Mouse (Mus musculus): Measurements from ENCODE around the gene Socs2. TPM values are rescaled to one million over a fixed set of nuclear protein-coding genes. Genes with fewer than 3 reads are reported as not detected.

The Socs2 gene
- polyA plus RNA-seq, 1 experiment: not detected

GRCm38 (mm10) chr10:95354047-95354446, 62.9 kb downstream of the Socs2 start:
- Histone ChIP-seq H3K4me1 (ENCODE audit: control insufficient read depth, insufficient read depth, low read length) (no peaks in the 10 kb centered on the region), H3K4me3 (ENCODE audit: insufficient read depth, low read depth, low read length) (no peak overlapping the region), H3K27ac (ENCODE audit: insufficient read depth, low read depth, low read length) (no peak overlapping the region)
- 81% methylated on average over 6 of the region's 6 CpGs for WGBS
- no peak for TF ChIP-seq CTCF (IDR thresholded peaks at IDR 0.05; ENCODE audit: insufficient read depth, low read depth, low read length)
- no peak for TF ChIP-seq POLR2A (IDR thresholded peaks at IDR 0.05; ENCODE audit: insufficient read depth, low read depth, low read length)

GRCm38 (mm10) chr10:95348457-95348856, 68.5 kb downstream of the Socs2 start:
- no peak overlapping the region for H3K4me3 ChIP-seq (ENCODE audit: insufficient read depth, low read depth, low read length)
- 88% methylated on average over 3 of the region's 3 CpGs for WGBS

GRCm38 (mm10) chr10:95347776-95348175, 69.2 kb downstream of the Socs2 start:
- no peak overlapping the region for H3K4me3 ChIP-seq (ENCODE audit: insufficient read depth, low read depth, low read length)
- TF ChIP-seq POLR2A (IDR thresholded peaks at IDR 0.05; ENCODE audit: insufficient read depth, low read depth, low read length) (no peak), CTCF (IDR thresholded peaks at IDR 0.05; ENCODE audit: insufficient read depth, low read depth, low read length) (no peak)
- no peak overlapping the region for H3K27ac ChIP-seq (ENCODE audit: insufficient read depth, low read depth, low read length)
- H3K4me1 ChIP-seq (ENCODE audit: control insufficient read depth, insufficient read depth, low read length): no peaks in the 10 kb centered on the region
- WGBS: 95% methylated on average over 3 of the region's 3 CpGs

More at GRCm38 (mm10) chr10:95348457-95348856, 68.5 kb downstream of the Socs2 start:
- no peak for TF ChIP-seq POLR2A (IDR thresholded peaks at IDR 0.05; ENCODE audit: insufficient read depth, low read depth, low read length)
- no peak for TF ChIP-seq CTCF (IDR thresholded peaks at IDR 0.05; ENCODE audit: insufficient read depth, low read depth, low read length)
- Histone ChIP-seq H3K27ac (ENCODE audit: insufficient read depth, low read depth, low read length) (no peak overlapping the region), H3K4me1 (ENCODE audit: control insufficient read depth, insufficient read depth, low read length) (no peaks in the 10 kb centered on the region)

GRCm38 (mm10) chr10:95342833-95343590, 74.0 kb downstream of the Socs2 start:
- WGBS: 88% methylated on average over 10 of the region's 10 CpGs
- H3K4me3 ChIP-seq (ENCODE audit: insufficient read depth, low read depth, low read length): no peak overlapping the region
- no peak for TF ChIP-seq CTCF (IDR thresholded peaks at IDR 0.05; ENCODE audit: insufficient read depth, low read depth, low read length)
- no peak for TF ChIP-seq POLR2A (IDR thresholded peaks at IDR 0.05; ENCODE audit: insufficient read depth, low read depth, low read length)
- H3K4me1 ChIP-seq (ENCODE audit: control insufficient read depth, insufficient read depth, low read length): no peaks in the 10 kb centered on the region
- no peak overlapping the region for H3K27ac ChIP-seq (ENCODE audit: insufficient read depth, low read depth, low read length)

GRCm38 (mm10) chr10:95340676-95341075, 76.3 kb downstream of the Socs2 start:
- Histone ChIP-seq H3K27ac (ENCODE audit: insufficient read depth, low read depth, low read length) (no peak overlapping the region), H3K4me3 (ENCODE audit: insufficient read depth, low read depth, low read length) (no peak overlapping the region), H3K4me1 (ENCODE audit: control insufficient read depth, insufficient read depth, low read length) (no peaks in the 10 kb centered on the region)
- no peak for TF ChIP-seq CTCF (IDR thresholded peaks at IDR 0.05; ENCODE audit: insufficient read depth, low read depth, low read length)
- no peak for TF ChIP-seq POLR2A (IDR thresholded peaks at IDR 0.05; ENCODE audit: insufficient read depth, low read depth, low read length)
- WGBS: 86% methylated on average over 4 of the region's 4 CpGs

GRCm38 (mm10) chr10:95337589-95337988, 79.4 kb downstream of the Socs2 start:
- Histone ChIP-seq H3K27ac (ENCODE audit: insufficient read depth, low read depth, low read length) (no peak overlapping the region), H3K4me1 (ENCODE audit: control insufficient read depth, insufficient read depth, low read length) (no peaks in the 10 kb centered on the region), H3K4me3 (ENCODE audit: insufficient read depth, low read depth, low read length) (no peak overlapping the region)
- 50% methylated on average over 5 of the region's 5 CpGs for WGBS
- no peak for TF ChIP-seq CTCF (IDR thresholded peaks at IDR 0.05; ENCODE audit: insufficient read depth, low read depth, low read length)
- TF ChIP-seq POLR2A (IDR thresholded peaks at IDR 0.05; ENCODE audit: insufficient read depth, low read depth, low read length): no peak

- Histone ChIP-seq H3K4me1 (ENCODE audit: control insufficient read depth, insufficient read depth, low read length) (no peaks in the 10 kb centered on the region), H3K4me3 (ENCODE audit: insufficient read depth, low read depth, low read length) (no peak overlapping the region), H3K27ac (ENCODE audit: insufficient read depth, low read depth, low read length) (no peak overlapping the region)
- 20% methylated on average over 4 of the region's 4 CpGs for WGBS
- TF ChIP-seq POLR2A (IDR thresholded peaks at IDR 0.05; ENCODE audit: insufficient read depth, low read depth, low read length) (no peak), CTCF (IDR thresholded peaks at IDR 0.05; ENCODE audit: insufficient read depth, low read depth, low read length) (no peak)
Observed at GRCm38 (mm10) chr10:95336781-95337544, 80.0 kb downstream of the Socs2 start.

Other genes with a start within 250 kb of the Socs2 start
- gene Cradd, start 93.0 kb downstream of the Socs2 start, polyA plus RNA-seq (2012; ENCODE audit: insufficient read depth, insufficient read length, low replicate concordance, missing spikeins): not detected in 2 replicates
- not detected in 2 replicates for gene Mrpl42, start 84.8 kb upstream of the Socs2 start, polyA plus RNA-seq (2012; ENCODE audit: insufficient read depth, insufficient read length, low replicate concordance, missing spikeins)
- gene Ube2n, start 98.0 kb upstream of the Socs2 start, polyA plus RNA-seq (2012; ENCODE audit: insufficient read depth, insufficient read length, low replicate concordance, missing spikeins): not detected in 2 replicates
- not detected in 2 replicates for gene Nudt4, start 147.0 kb upstream of the Socs2 start, polyA plus RNA-seq (2012; ENCODE audit: insufficient read depth, insufficient read length, low replicate concordance, missing spikeins)